Mouse (Mus musculus): ENCODE data around the gene Dnaaf3. TPM values are rescaled to one million over a fixed set of nuclear protein-coding genes. Genes with fewer than 3 reads are reported as not detected.
A peak's percentile ranks its signal among the peaks of the same experiment; 100 is the strongest.

Gene Dnaaf3
- total and polyA plus RNA-seq, 3 experiments: 0.66 to 3.0 (median 0.98) TPM

DNA sequence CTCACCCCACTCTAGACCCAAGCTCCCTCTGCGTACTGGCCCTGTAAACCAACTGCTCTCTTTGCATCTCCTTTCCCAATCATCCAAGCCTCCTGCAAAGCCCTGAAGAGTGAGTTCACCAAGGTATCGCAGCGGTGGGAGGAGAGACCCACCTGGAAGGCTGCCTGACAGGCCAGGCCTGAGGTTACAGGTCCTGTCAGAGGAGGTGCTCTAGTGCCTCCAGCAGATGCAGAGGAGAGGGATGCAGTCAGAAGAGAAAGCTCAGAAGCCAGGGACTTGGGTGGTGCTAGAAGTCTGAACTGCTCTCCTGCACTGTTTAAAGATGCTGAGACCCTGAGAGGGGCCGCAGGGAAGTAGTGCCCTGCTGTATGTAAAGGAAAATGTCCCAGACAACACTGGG is 33.2 kb downstream of the Dnaaf3 start:
- no peak for DNase-seq

DNA sequence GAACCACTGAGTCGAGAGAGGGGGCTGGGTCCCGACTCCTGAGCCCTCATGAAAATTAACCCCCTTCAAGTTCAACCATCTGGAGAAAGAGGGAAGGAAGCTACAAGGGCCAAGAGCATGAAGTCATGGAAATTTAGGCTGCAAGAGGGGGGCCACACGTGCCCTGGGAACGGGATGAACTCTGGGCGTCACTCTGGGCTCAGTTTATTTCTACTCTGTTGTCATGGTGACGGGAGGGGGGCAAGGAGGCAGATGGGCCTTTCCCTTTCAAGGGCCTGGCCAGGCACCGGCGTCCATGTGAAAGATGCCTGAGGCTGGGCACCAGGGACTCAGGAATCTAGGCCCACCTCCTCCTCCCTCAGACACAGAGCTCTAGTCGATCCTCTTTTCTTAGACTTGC is 34.0 kb downstream of the Dnaaf3 start:
- DNase-seq: peak; percentile 53

DNA sequence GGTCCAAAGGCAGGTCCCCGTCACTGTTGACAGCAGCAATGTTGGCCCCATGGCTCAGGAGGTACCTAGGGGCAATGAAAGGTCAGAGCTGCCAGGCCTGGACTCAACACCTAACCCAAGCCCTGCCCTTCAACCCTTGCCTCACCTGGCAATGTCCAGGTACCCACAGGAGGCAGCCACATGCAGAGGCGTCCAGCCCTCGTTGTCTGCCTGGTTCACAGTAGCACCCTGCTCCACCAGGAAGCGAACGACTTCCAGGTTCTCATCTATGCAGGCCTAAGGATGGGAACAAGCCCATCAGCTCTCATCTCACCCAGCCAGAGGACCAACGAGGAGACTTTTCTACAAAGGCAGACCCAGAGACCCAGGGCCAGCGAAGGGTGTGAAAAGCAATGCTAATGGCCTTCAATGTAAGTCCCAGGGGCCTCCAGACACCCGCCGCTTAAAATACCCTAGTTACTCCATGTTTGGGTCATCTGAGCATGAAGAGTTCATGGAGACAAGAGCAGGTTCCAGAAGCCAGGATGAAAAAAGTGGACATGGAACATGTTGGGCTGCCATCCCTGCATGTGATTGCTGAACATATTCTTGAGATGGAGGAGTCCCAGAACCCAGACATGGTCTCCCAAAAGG is 34.9 kb downstream of the Dnaaf3 start:
- no peak for DNase-seq

DNA sequence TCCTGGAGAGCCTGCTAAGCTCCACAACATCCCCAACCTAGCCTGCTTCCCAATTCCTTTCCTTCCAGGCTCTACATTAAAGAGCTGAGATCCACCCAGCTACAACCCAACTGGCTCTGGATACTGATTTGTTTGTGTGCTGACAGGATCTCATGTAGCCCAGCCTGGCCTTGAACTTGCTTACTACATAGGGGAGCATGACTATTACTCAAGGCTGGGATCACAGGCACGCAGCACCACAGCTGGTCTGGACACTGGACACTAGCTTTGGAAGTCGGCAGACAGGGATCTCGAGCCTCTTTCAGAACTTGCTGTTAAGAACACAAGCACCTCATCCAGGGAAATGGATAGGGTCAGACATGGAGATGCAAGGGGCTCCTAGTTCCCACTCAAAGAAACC is 35.8 kb downstream of the Dnaaf3 start:
- DNase-seq: peak; percentile 72

DNA sequence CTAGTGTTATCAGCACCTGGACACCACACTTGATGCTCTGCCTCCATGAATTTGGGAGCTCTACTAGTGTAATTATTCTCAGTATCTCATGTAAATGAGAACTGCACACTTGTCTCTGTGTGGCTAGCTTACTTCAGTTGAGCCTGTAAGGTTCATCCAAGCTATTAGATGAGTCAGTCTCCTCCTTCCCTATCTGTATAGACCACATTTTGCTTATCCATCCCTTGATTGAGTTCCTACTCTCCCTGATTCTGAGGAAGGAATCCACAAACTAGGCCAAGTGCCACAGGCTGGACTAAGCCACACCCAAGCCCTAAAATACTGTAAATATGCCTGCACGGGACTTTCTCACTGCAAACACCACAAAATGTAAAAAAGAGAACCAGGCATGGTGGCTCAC is 38.3 kb downstream of the Dnaaf3 start:
- DNase-seq: no peak

DNA sequence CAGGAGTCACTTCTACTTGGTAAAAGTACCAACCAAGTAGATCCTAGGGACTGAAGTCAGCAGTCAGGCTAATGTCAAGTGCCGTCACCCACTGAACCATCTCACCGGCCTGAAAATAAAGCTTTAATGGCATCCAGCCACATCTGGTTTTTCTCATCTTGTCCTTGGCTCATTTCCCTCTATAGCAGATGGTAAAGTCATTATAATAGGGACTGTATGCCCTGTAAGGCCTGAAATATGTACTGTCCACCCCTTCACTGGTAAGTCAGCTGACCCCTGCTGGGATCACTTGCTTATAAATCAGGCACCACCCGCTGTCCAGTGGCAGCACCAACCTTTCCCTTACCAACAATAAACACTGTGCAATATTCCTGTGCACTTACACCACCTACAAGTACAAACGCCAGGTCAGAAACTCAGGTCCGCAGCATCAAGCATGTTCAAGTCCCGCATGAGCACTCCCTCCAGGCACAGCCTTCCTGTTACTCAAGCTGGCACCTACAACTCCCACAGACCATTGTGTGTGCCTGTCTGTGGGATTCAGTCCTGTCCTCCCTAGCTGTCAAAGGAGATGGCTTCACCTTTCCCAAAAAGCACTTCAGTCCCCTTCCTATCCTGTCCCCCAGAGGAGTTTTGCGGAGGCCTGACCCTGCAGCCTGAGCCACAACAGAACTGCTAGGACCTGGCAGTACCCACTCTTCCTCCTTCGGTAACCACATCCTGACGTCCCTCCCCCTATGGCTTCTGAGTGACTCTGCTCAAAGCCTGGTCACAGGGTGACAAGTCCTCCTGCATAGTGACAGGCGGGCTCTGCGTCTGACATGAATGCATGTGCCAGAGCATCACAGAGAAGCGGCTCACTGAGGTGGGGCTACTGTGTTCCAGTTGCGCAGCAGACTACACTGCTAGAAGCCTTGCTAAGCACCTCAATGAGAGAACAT is 39.7 kb downstream of the Dnaaf3 start:
- DNase-seq: no peak

DNA sequence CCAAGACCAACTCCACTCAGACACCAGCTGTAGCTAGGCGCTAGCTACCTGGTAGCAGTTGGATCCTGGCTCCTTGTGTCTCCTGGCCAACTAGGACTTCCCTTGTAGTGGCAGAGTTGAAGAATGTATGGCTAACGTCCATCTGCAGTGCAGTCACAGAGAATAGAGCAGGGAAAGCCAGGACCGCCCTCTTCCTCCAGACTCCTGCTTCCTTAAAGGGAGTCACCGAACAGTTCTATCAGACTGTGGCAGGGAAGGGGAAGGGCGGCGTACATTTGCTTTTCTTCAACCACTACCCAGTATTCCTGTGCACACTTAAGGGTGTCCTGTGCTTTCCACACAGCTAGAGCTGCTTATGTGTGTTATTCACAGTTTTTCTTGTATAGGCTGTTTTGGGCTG is 40.9 kb downstream of the Dnaaf3 start:
- DNase-seq: no peak

DNA sequence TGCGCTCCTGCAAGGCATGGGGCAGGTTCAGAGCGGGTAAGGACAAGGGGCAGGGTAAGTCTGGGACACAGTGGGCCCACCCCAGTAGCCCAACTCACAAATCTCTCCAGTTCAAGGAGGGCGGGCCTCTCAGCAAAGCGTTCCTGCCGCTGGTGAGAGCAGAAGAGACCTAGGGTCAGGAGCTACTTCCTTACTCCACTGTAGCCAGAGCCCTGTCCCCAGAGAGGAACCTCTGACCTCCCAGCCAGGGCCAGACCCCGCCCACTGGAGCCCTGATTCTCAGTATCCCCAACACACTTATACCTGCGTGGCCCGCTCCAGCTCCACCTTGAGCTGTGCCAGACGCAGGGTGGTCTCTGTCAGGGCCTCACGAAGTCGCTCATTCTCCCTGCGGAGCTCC is 50.0 kb downstream of the Dnaaf3 start:
- no peak for DNase-seq

DNA sequence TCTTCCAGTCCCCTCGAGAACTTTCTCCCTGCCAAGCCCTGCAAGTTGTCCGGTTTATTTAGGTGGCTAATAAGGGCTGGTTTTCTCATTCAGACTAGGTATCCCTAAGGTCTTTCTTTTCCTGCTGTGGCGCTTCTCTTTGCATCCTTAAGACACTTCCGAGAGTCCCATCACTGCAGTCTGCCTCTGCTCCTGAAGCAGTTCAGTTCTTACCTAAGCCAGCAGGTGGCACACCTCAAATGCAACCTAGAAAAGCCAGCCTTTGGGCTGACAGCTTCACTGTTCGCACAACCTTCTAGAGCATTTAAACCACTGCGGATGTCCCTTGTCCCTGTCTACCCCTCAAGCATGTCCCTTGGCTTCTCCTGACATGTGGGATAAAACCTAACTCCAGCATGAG is 52.6 kb downstream of the Dnaaf3 start:
- DNase-seq: no peak

DNA sequence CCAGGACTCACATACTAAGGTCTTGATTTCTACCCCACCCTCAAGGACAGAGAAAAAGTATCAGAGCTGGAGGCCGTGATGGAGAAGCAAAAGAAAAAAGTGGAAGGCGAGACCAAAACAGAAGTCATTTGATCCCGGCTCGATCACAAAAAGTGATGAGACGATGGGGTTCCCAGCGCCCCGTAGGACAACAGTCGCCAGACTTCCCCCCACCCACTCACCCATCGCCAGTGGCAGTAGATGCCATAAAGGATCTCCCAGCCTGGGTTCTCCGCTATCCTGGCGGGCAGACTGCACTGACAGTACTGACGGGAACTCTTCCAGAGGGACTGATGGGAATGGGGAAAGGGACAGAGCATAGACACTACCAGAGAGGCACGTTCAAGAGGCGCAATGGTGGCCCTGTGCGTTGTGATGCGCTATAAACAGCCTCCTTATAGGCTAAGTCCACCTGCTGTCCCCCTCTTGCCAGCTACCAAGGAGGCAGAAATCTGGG is 53.4 kb downstream of the Dnaaf3 start:
- DNase-seq: no peak

DNA sequence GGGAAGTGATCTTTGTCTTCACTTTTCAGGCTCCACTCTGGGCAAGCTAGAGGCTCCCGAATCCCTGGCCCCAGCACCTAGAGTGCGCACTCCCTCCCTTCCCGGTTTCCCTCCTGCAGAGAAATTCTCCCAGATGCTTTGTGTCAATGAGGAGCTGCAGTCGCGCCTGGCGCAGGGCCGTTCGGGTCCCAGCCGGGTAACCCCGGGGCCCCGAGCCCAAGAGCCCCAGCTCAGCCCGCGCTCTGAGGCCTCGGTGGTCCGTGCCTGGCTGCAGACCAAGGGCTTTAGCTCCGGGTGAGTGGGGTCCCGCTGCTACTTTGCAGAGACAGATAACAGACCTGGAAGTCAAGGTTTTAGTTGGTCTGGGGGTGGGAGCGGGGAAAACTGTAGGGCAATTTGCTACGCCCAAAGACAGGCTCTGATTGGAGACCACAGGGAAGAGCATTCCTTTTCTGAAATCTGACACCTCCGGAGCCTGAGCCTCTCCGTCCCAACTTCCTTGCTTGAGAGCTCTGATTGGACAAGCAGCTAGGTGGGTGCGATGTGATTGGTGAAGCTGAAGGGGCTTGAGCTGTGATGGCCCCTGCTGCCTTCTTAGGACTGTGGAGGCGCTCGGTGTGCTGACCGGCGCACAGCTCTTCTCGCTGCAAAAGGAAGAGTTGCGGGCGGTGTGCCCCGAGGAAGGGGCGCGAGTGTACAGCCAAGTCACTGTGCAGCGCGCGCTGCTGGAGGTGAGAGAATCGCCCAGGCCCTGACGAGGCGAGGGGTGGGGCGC is 54.0 kb downstream of the Dnaaf3 start:
- peak; percentile 88 for DNase-seq

DNA sequence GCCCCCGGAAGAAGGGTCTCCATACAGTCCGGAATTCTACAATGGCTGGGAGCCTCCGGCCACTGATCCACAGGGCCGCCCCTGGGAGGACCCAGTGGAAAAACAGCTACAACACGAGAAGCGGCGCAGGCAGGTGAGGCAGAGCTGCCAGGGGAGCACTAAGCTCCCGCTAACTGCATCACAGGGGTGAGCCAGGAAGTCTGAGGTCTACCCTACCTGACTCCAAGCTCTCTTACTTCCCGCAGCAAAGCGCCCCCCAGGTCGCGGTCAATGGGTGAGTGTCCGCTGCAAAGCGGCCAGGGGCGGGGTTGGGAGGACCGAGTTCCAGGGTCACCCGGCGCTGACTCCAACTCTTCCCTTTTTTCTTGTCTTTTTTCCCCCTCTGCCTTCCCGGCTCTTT is 58.3 kb downstream of the Dnaaf3 start:
- no peak for DNase-seq

Small RNA genes lying within 50 kb of the gene (microRNA-seq; reads per million reads assigned to microRNA genes)
- gene Gm23577: 0 reads per million in 2 experiments

Other genes starting within 250 kb of the Dnaaf3 start
- gene Ncr1, start 194.7 kb downstream of the Dnaaf3 start, total RNA-seq (2021): under 1 TPM; 0.20 to 0.45 TPM
- not detected in 2 replicates for gene Ncr1, start 194.7 kb downstream of the Dnaaf3 start, polyA plus RNA-seq (2012; rRNA removed)
- under 1 TPM in 1 of 2 experiments, not detected in 1; 0.40 TPM for gene Gp6, start 134.7 kb downstream of the Dnaaf3 start, total RNA-seq (2021)
- not detected in 2 replicates for gene Gp6, start 134.7 kb downstream of the Dnaaf3 start, polyA plus RNA-seq (2012; rRNA removed)
- gene Rdh13, start 86.8 kb downstream of the Dnaaf3 start, total RNA-seq (2021): 10 to 100 TPM; 17.5 to 19.7 TPM
- gene Rdh13, start 86.8 kb downstream of the Dnaaf3 start, polyA plus RNA-seq (2012; rRNA removed): 11.5 and 13.1 TPM in 2 replicates
- gene Eps8l1, start 71.8 kb downstream of the Dnaaf3 start, total RNA-seq (2021): 1 to 10 TPM; 5.2 to 6.9 TPM
- gene Eps8l1, start 71.8 kb downstream of the Dnaaf3 start, polyA plus RNA-seq (2012; rRNA removed): 2.5 and 5.0 TPM in 2 replicates
- 100 to 1,000 TPM in 1 of 2 experiments, 10 to 100 TPM in 1; 93.3 to 102 TPM for gene Ppp1r12c, start 30.8 kb downstream of the Dnaaf3 start, total RNA-seq (2021)
- gene Ppp1r12c, start 30.8 kb downstream of the Dnaaf3 start, polyA plus RNA-seq (2012; rRNA removed): 101 and 164 TPM in 2 replicates
- gene Tnnt1, start 16.1 kb downstream of the Dnaaf3 start, total RNA-seq (2021): 1 to 10 TPM in 1 of 2 experiments, under 1 TPM in 1; 0.37 to 1.6 TPM
- gene Tnnt1, start 16.1 kb downstream of the Dnaaf3 start, polyA plus RNA-seq (2012; rRNA removed): 0.17 TPM in 1 of 2 replicates, not detected in the other
- 1 to 10 TPM in 1 of 2 experiments, not detected in 1; 1.7 TPM for gene Tnni3, start 8.2 kb downstream of the Dnaaf3 start, total RNA-seq (2021)
- gene Tnni3, start 8.2 kb downstream of the Dnaaf3 start, polyA plus RNA-seq (2012; rRNA removed): 3.3 and 4.7 TPM in 2 replicates
- gene Syt5, start 15.1 kb upstream of the Dnaaf3 start, total RNA-seq (2021): 10 to 100 TPM in 1 of 2 experiments, 1 to 10 TPM in 1; 7.7 to 11.6 TPM
- gene Syt5, start 15.1 kb upstream of the Dnaaf3 start, polyA plus RNA-seq (2012; rRNA removed): 4.1 and 5.2 TPM in 2 replicates
- gene Ptprh, start 71.6 kb upstream of the Dnaaf3 start, total RNA-seq (2021): not detected
- not detected in 2 replicates for gene Ptprh, start 71.6 kb upstream of the Dnaaf3 start, polyA plus RNA-seq (2012; rRNA removed)
- gene Tmem86b, start 99.0 kb upstream of the Dnaaf3 start, total RNA-seq (2021): 1 to 10 TPM; 5.2 to 7.4 TPM
- 11.6 and 17.8 TPM in 2 replicates for gene Tmem86b, start 99.0 kb upstream of the Dnaaf3 start, polyA plus RNA-seq (2012; rRNA removed)
- gene Ppp6r1, start 126.6 kb upstream of the Dnaaf3 start, total RNA-seq (2021): 10 to 100 TPM; 81.8 to 92.3 TPM
- 114 and 134 TPM in 2 replicates for gene Ppp6r1, start 126.6 kb upstream of the Dnaaf3 start, polyA plus RNA-seq (2012; rRNA removed)
- gene Hspbp1, start 152.6 kb upstream of the Dnaaf3 start, total RNA-seq (2021): 10 to 100 TPM; 38.2 to 50.8 TPM
- 65.6 and 73.2 TPM in 2 replicates for gene Hspbp1, start 152.6 kb upstream of the Dnaaf3 start, polyA plus RNA-seq (2012; rRNA removed)
- gene Brsk1, start 158.2 kb upstream of the Dnaaf3 start, total RNA-seq (2021): 1 to 10 TPM; 3.1 to 6.5 TPM
- 8.3 and 9.8 TPM in 2 replicates for gene Brsk1, start 158.2 kb upstream of the Dnaaf3 start, polyA plus RNA-seq (2012; rRNA removed)
- under 1 TPM; 0.40 to 0.55 TPM for gene Tmem150b, start 192.8 kb upstream of the Dnaaf3 start, total RNA-seq (2021)
- 0.30 and 0.42 TPM in 2 replicates for gene Tmem150b, start 192.8 kb upstream of the Dnaaf3 start, polyA plus RNA-seq (2012; rRNA removed)
- gene Kmt5c, start 207.7 kb upstream of the Dnaaf3 start, total RNA-seq (2021): 10 to 100 TPM; 27.9 to 35.2 TPM
- gene Kmt5c, start 207.7 kb upstream of the Dnaaf3 start, polyA plus RNA-seq (2012; rRNA removed): 162 and 205 TPM in 2 replicates
- 10 to 100 TPM in 1 of 2 experiments, 1 to 10 TPM in 1; 7.4 to 10.4 TPM for gene Cox6b2, start 220.6 kb upstream of the Dnaaf3 start, total RNA-seq (2021)
- 7.9 and 13.2 TPM in 2 replicates for gene Cox6b2, start 220.6 kb upstream of the Dnaaf3 start, polyA plus RNA-seq (2012; rRNA removed)
- gene Fam71e2, start 238.8 kb upstream of the Dnaaf3 start, total RNA-seq (2021): not detected
- not detected in 2 replicates for gene Fam71e2, start 238.8 kb upstream of the Dnaaf3 start, polyA plus RNA-seq (2012; rRNA removed)

Data from adrenal gland, adult 2 months (tissue).